Mouse (Mus musculus): ENCODE measurements around the gene Nova1.

The Nova1 gene

DNA sequence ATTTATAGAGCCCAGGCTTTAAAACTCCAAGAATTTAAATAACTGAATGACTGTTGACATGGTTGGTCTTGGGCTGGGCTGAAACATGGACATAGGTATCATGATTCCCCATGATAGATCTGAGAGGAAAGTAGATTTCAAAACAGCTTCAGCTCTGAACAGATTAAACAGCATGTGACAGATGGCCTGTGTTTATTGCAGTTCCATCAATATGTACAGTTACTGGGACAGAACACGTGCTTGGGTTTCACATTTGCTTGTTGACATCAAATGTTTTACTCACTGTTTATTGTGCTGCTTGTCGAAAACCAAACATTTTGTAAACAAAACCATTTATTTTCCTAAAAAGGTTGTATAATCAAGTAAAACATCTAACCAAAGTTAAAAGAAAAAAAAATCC lies 142.4 kb downstream of the Nova1 start:
- no peak for DNase-seq (ENCODE audit: low read depth, low spot score)

- DNase-seq (ENCODE audit: low read depth, low spot score): no peak
Observed at GRCm38 (mm10) chr12:46666706-46667105, 152.0 kb downstream of the Nova1 start.

GRCm38 (mm10) chr12:46646139-46646611 lies 172.6 kb downstream of the Nova1 start:
- DNase-seq (ENCODE audit: low read depth, low spot score): no peak

DNA sequence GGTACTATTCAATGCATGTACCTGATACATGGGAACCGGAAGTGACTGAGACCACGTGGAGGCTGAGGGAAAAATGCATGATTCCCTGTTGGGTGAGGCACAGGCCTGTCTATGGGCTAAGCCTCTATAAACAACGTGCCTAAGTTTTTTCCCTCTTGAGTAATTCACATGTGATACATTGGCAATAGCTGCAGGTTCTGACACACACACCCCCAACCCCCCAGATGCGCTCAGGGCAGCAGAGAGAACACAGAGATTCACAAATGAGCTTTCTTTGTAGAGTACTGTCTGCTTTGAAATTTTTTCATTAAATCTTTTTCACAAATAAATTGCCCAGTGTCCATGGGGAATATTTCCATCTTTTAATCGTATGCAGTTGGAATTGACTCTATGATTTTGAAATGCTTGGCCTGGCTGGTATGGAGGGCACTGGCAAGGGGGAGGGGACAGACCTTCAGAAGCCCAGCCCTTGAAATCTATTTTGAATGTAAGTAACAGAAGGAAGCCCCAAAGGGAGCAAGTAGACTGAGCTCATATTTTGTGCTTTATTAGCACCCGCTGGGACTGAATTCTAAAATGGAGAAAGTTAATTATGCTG lies 173.3 kb downstream of the Nova1 start:
- no peak for DNase-seq (ENCODE audit: low read depth, low spot score)
